Mouse (Mus musculus): ENCODE results near the gene Fam213b.

Gene Fam213b

GRCm38 (mm10) chr4:154880730-154881129, 18.2 kb downstream of the Fam213b start:
- no peak for DNase-seq (ENCODE audit: low spot score in 2 of 2)

GRCm38 (mm10) chr4:154877864-154878548, 20.9 kb downstream of the Fam213b start:
- DNase-seq (ENCODE audit: low spot score in 2 of 2) = peak; percentile 81 to 91

GRCm38 (mm10) chr4:154873186-154873585, 25.7 kb downstream of the Fam213b start:
- DNase-seq (ENCODE audit: low spot score in 2 of 2) = no peak

- no peak for DNase-seq (ENCODE audit: low spot score in 2 of 2)
These were observed 27.1 kb downstream of the Fam213b start for GRCm38 (mm10) chr4:154871757-154872251.

GRCm38 (mm10) chr4:154870721-154871120, 28.2 kb downstream of the Fam213b start:
- DNase-seq (ENCODE audit: low spot score in 2 of 2) = no peak

- no peak for DNase-seq (ENCODE audit: low spot score in 2 of 2)
These were observed 29.5 kb downstream of the Fam213b start, which contains the start of gene Mmel1 for GRCm38 (mm10) chr4:154869440-154869839. TSS of gene Mmel1 (plus strand) at chr4:154869585.

- no peak for DNase-seq (ENCODE audit: low spot score in 2 of 2)
These were observed 31.7 kb downstream of the Fam213b start for GRCm38 (mm10) chr4:154867257-154867656.

GRCm38 (mm10) chr4:154866391-154866790, 32.5 kb downstream of the Fam213b start:
- peak in 1 of 2 experiments; percentile 6 for DNase-seq (ENCODE audit: low spot score in 2 of 2)

- DNase-seq (ENCODE audit: low spot score in 2 of 2) = peak in 1 of 2 experiments; percentile 10
These were observed 33.8 kb downstream of the Fam213b start for GRCm38 (mm10) chr4:154864961-154865760.

- peak; percentile 87 for DNase-seq (ENCODE audit: low spot score in 2 of 2)
These were observed 34.6 kb downstream of the Fam213b start for GRCm38 (mm10) chr4:154864271-154864771.

- DNase-seq (ENCODE audit: low spot score in 2 of 2) = no peak
These were observed 35.4 kb downstream of the Fam213b start for GRCm38 (mm10) chr4:154863436-154863935.

- DNase-seq (ENCODE audit: low spot score in 2 of 2) = peak in 1 of 2 experiments; percentile 1
These were observed 37.0 kb downstream of the Fam213b start for GRCm38 (mm10) chr4:154861967-154862366.

GRCm38 (mm10) chr4:154858601-154859000, 40.3 kb downstream of the Fam213b start:
- no peak for DNase-seq (ENCODE audit: low spot score in 2 of 2)

GRCm38 (mm10) chr4:154857366-154858240, 41.3 kb downstream of the Fam213b start:
- DNase-seq (ENCODE audit: low spot score in 2 of 2) = peak in 1 of 2 experiments; percentile 5

- DNase-seq (ENCODE audit: low spot score in 2 of 2) = no peak
These were observed 42.1 kb downstream of the Fam213b start for GRCm38 (mm10) chr4:154856882-154857281.

- no peak for DNase-seq (ENCODE audit: low spot score in 2 of 2)
These were observed 42.5 kb downstream of the Fam213b start for GRCm38 (mm10) chr4:154856480-154856837.

GRCm38 (mm10) chr4:154855721-154856479, 43.0 kb downstream of the Fam213b start:
- DNase-seq (ENCODE audit: low spot score in 2 of 2) = peak; percentile 88 to 89

- no peak for DNase-seq (ENCODE audit: low spot score in 2 of 2)
These were observed 44.1 kb downstream of the Fam213b start for GRCm38 (mm10) chr4:154854676-154855345.

GRCm38 (mm10) chr4:154853881-154854280, 45.1 kb downstream of the Fam213b start:
- DNase-seq (ENCODE audit: low spot score in 2 of 2) = peak in 1 of 2 experiments; percentile 2

- peak in 1 of 2 experiments; percentile 3 for DNase-seq (ENCODE audit: low spot score in 2 of 2)
These were observed 46.2 kb downstream of the Fam213b start for GRCm38 (mm10) chr4:154852696-154853095.
